Mouse (Mus musculus): ENCODE results near the gene Vmn2r82.
"Not testable (repeated sequence)": the region's sequence is repeated elsewhere in the genome, so short reads cannot be mapped to it uniquely, and the experiment has no call there.

Vmn2r82 gene

DNA sequence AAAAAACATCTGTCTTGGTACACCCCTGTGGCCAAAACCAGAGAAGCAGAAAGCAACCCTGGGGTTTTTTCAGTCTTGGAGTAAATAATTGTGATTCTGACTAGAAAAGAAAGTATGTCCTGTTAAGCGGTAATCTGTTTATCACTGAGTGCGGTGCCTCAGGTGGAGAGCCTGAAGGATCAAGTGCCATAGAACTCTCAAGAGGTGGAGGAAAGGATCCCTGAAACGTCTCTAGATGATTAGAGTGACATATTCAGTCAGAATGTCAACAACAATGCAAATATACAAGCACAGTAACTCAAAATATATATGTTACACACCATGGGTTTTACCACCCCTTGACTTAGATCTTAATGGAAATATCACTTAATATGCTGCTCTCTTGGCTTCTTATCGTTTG, at the start of gene Vmn2r82:
TSS of gene Vmn2r82 (plus strand) at position 301 of the 400 bp plus-strand sequence.
- DNase-seq (ENCODE audit: low spot score in 2 of 2), result not testable (repeated sequence)

DNA sequence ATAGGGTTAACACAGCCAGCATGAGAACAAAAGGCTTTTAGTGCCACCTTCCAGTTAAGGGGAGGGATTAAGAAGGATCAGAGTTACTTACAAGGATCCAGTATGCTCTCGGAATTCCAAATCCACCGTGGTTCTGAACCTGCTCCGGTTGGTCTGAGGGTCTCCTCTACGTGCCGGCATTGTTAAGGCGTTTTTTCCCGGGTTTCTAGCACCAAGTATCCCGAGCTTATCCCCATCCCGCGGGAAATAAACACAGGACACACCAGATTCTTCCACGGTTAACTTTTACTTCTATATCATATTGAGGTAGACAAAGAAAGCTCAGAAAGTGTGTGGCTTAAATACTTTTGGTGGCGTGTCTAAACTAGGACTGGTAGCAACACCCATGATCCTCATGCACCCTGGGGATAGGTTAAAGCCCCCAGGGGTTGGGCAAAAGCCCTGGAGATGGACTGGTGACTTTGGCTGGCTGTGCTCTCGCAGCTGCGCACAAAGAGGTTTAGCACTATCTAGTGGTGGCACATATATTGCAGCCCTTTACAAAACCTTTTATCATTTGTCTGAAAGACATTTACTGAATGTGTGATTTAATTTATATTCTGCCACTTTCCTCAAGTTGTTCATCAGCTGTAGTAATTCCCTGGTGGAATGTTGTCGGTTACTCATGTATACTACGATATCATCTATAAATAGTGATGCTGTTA, 34.1 kb upstream of the Vmn2r82 start:
- DNase-seq (ENCODE audit: low spot score in 2 of 2), result not testable (repeated sequence)

DNA sequence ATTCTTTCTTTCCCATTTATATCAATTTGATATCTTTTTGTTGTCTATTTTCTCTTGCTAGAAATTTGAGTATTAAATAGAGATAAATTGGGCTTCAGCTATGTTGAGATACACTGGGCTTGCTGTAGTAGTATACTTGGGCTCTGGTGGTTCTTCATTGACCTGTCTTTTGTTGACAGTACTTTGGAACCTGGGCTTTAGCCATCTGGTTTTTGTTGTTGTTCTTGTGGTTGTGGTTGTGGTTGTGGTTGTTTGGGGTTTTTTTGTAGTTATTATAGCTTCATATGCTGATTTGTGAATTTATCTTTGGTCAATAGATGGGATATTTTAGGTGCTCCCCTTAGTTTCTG, 33.6 kb upstream of the Vmn2r82 start:
- DNase-seq (ENCODE audit: low spot score in 2 of 2), result no peak

DNA sequence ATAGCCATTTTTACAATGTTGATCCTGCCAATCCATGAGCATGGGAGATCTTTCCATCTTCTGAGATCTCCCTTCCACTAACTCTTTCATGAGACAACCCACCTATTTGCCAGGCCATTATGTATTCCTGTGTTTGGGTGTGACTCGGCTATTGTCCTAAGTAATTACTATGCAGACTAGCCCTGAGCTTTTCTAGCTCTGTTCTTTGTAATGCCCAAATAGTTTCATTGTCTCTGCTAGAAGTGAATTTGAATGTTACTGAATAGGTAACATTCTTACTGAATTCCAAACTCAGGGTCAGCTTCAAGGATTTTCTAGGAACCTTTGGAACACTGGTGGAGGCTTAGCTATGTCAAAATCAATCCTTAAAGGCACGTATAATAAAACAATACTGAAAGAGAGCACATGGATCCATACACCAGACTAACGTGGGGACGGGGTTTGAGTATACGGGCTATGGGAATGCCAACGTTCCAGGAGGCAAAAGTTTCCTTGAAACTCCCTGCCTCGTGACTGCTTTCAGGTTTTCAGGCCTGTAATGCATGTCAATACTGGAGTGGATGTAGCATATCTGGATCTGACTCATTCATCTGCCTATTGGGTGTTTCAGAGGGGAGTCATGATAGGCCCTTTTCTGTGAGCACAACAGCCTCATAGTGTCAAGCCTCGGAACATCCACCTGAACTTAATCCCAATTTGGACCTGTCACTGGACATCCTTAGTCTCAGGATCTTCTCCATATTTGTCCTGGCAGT, 43.8 kb downstream of the Vmn2r82 start:
- not testable (repeated sequence) for DNase-seq (ENCODE audit: low spot score in 2 of 2)

DNA sequence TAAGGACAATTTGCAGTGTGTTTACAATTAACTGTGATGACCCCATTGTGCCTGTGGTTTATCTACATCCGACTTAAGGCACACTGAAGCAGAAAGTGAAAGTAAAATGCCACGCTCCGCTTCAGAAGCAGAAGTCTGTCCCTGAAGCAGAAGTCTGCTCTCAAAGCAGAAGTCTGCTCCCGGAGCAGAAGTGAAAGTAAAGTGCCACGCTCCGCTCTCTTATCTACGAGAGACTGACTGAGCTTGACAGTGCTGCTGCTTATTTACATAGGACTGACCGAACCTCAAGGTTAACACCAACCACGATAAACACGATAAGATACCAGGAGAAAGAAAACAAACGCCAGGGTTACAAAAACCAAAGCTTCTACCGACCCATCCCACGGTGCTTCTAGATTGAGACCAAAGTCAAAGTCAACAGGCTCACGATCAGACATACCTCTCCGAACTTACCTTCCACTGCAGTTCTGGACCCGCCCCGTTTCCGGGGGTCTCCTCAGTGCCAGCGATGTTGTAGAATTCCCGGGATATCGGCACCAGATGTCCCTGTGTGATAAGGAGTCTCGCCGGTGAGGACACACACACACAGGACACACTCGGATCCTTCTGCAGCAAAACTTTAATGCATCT, 60.9 kb downstream of the Vmn2r82 start:
- DNase-seq (ENCODE audit: low spot score in 2 of 2), result no peak

DNA sequence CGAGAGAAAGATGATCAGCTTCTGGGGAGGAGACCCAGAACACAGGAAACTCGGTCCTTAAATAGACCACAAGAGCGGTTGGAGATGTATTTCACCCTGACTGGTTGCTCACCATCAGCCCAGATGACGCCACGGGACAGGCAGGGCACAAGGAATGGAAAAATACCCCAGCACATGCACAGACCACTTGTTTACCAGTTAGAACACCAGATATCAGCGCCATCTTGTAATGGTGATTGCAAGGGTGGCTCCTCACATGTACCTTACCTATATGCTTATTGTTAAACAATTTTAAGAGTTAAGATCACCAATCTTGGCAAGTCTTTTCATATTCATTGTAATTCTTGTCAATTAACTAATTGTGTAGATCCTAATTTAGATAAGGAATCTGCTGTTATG, 61.5 kb downstream of the Vmn2r82 start:
- DNase-seq (ENCODE audit: low spot score in 2 of 2), result not testable (repeated sequence)

DNA sequence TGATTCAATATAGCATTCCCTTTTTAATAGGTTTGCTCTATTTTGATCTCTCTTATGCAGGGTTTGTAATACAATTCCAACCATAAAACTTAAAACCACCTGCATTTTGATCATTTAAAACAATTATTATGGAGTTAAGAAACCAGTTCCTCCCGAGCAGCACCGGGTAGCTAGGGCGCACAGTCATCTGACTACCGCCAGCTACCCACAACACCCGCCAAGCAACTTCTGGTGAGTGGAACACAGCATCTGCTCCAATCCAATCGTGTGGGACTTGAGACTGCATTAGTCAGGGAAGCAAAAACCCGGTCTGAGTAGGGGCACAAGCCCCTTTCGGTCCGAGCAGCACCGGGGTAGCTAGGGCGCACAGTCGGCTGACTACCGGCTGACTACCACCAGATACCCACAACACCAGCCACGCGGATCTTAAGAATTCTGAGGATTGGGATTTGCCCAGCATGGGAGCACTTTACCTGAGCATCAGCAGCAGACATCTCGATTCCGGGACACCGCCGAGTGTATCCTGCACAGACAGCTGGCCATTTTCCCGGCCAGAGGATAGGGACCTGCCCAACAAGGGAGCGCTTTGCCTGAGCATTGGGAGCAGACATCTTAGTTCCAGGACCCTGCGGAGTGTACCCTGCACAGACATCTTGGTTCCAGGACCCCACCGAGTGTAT, 79.0 kb downstream of the Vmn2r82 start:
- DNase-seq (ENCODE audit: low spot score in 2 of 2), result not testable (repeated sequence)
